Mouse (Mus musculus) kidney, postnatal 36 days (tissue): ENCODE results near the gene Cry2.

ENCODE experiments used
- DNase-seq, 2 experiments: peaks; one replicate each; pipeline ENCODE4 v3.0.0; 2021 to 2022; ENCODE audit warnings: mixed read lengths in 2 of 2

Gene Cry2

DNA sequence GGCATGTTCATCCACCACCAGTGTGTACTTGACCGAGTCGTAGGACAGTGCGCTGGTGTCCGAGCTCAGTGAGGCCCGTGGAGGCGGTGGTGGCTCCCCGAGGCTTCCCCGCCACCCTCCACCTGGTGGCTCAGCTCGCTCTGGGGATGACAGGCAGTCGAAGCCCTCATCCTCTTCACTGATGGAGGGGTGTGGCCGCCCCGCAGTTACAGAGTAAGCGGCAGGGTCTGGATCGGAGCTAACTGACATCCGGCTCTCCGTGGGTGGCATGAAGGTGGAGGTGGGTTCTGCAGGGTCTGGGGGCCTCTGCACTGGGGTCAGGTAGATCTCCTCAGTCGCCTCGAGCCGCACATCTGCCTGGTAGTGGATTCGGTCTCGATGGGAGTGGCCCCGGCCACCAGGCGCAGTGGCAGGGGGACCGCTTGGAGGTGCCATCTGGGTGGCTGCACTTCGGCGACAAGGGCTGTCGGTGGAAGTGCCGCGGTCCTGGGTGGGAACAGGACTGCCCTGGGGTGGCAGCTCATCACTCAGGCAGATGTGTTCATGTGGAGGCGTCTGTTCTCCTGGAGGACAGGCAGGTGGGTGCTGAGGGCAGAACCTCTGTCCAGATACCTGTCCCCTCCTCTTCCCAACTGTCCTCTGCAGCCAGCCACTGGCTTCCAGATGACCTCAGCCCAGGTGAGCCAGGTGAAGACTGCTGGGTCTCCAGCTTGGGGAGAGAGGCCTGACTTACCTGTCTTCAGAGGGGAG, 46.8 kb downstream of the Cry2 start:
- DNase-seq, result no peak

DNA sequence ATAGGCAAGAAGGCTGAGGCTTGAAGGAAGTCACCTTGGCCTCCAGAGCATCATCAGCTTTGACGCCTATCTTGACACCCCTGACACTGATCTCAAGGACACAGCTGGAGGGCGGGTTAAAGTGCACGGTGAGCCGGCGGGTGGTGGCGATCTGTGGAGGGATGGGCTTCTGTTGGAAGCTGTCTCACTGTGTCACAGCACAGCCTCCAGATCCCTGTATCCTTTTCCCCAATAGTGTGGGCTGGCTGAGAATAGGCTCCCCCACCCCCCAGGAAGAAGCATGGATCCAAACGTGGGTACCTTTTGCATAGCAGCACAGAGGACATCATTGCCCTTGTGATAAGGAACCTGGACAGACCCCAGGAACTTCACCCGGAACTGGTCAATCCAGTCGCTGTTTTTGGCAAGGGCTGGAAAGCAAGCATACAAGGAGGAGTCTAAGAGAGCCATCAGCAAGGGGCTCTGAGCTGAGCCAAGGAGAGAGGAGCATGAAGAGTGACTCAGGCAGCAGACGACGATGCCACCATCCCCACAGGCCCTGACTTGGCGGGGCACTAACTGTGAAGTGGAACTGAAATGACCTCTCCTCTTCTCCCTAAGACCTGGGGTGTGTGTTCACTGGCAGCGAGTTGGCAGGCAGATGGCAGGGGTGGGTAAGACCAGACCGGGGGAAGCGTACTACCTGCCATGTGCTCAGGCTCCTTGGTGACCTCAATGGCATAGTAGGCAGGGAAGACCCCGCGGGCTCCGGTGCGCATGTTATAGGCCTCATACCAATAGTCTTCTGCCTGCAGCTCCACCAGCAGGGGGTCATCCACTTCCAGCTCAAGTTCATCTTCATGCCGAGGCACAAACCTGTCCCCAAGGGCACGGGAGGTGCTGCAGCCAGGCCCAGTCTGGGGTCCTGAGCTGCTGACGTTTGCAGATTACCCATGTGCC, 48.5 kb downstream of the Cry2 start:
- no peak for DNase-seq

DNA sequence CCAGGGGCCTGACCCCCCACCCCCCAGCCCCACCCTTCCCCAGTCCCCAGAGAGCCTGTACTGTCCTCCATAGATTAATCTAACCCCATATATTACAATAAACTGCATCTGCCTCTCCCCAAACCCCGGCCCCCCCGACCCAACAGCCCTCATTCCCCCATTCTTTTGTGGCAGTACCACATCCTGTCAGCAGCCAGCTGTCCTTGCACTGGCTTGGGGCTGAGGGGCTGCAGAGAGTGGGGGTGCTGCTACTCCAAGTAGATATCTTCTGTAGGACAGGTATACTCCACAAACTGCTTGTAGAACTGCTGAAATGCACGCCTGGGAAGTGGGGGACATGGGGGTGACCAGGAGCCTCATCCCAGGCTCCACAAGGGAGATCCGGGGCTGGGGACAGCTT, 49.7 kb downstream of the Cry2 start:
- DNase-seq, result no peak

DNA sequence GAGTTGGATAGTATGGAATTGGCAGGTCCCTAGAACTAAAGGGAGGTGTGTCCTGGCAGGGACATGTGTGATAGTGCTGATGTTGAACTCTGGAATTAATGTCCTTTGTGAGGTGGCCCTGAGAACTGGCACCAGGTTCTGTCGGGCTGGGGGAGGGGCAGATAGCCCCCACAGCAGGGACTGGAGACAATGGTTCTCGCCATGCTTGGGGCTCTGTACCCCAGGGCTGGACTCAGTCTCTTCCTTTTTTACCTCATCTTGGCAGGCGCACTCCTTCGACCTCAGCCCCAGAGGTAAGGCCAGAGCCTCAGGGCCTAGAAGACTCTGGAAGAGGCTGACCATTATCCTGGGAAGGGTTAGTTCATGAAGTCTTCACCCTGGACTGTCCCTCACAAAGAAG, 51.1 kb downstream of the Cry2 start:
- DNase-seq, result no peak

DNA sequence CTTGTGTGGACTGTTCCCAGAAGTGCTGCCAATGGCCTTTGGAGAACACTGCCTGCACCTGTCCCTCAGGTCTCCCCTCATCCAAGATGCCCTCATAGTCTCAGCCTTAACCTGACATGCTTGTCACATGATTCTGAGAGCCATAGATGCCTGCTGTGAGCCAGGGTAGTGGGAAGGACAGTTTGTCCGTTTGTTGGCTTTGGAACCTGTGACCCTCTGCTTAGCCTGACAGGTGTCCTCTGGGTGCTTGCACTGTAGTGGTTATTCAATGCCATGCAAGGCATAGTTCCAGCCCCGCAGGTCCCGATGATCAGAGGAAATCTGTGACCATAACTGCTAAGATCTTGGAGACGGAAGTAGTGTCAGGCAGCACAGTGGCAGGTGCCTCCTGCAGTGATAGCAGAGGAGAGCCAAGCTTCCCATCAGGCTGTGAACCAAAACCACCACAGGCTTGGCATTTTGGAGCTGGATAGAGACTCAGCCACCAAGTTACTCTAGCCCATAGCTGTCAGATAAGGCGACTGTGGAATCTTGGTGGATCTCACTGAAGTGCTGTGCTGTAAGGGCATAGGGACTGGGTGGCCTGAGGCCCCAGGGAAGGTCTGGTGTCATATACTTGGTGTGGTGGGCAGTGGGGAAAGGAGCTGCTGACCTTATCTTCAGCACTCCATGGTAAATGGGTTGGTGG, 51.8 kb downstream of the Cry2 start, which contains the start of gene 1700029I15Rik:
1700029I15Rik (plus strand) TSS at position 638 of the 688 bp plus-strand sequence.
- DNase-seq, result no peak

DNA sequence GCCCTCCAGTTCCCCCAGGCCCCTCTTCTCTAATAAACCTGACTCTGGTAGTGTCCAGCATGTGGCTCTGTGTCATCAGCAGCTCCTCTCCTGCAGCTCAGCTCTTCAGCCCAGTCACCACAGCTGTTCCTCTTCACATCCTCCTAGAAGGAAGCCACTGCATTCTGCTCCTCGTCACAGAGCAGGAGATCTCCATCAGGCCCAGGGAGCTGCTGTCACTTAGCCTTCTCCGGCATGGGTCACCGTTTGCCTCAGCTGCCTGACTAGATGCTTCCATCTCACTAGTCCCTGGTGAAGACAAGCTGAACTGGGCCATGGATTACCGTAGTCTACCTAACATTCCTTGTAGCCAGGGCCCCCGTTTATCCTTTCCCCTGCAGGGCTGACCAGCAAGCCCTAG, 52.7 kb downstream of the Cry2 start:
- no peak for DNase-seq

DNA sequence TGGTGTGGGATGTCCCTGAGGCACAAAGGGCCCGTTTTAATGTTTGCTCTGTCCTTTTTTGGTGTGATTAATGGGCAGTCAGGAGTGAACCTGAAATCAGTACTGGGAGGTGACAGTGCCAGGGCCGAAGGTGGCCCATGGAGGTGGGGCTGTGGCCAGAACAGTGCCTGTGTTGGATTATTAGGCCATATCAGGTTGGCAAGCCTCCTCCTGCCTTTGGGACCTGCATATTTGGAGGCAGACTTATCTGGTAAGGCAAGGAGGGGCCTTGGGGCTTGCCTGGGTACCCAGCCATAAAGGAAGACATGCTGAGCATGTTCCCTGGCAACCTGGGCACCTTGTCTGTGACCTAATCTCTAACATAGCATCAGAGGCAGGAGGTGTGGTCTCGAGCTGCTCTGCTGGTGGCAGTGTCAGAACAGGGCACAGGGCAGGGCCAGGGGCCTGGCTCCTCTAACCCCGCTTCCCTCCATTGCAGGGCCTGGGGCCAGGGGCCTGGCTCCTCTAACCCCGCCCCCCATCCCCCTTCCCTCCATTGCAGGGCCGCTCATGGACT, 53.3 kb downstream of the Cry2 start:
- DNase-seq, result no peak

DNA sequence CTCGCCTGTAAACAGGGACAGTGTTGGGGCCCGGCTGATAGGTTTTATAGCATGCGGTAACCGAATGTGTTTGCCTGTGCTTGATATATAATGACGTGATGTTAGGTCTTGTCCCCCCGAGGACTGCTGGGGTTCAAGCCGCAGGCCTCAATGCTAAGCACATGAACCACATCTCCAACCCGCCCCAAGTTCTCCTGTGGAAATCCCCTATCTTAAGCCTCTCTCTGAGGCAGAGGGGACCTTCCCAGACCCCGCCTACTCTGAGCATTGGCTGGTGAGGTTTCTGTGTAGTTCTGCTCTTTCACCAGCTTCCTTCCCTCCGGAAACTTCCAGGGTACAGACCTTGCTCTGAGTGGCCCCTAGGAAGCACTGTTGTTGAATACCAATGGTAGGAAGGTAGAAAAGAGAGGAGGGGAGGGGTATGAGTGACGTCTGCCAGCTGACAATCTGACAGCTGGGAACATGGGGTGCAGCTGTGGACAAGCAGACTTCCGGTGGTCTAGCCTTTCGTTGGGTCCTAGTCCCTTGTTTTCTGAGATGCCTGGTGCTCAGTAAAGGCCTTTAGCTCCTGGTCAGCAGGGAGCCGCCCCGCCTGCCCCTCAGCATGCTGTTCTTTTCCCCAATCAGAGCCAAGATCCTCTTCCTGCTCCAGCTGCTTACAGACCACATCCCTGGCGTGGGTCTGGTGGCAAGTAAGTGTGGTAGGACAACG, 53.9 kb downstream of the Cry2 start:
- DNase-seq, result no peak

DNA sequence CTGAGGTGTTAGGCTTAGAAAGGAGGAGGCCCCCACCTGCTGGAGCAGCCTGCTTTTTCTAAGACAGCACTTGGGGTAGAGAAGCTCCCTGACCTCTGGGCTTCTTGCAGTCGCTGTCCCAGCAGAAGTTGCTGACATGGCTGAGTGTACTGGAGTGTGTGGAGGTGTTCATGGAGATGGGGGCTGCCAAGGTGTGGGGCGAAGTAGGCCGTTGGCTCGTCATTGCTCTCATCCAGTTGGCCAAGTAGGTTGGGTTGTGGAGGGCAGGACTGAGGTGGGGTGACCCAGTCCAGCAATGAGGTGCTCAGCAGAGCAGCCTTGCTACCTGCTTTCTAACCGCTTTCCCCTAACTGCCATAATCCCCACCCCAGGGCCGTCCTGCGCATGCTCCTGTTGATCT, 56.5 kb downstream of the Cry2 start:
- DNase-seq, result no peak

DNA sequence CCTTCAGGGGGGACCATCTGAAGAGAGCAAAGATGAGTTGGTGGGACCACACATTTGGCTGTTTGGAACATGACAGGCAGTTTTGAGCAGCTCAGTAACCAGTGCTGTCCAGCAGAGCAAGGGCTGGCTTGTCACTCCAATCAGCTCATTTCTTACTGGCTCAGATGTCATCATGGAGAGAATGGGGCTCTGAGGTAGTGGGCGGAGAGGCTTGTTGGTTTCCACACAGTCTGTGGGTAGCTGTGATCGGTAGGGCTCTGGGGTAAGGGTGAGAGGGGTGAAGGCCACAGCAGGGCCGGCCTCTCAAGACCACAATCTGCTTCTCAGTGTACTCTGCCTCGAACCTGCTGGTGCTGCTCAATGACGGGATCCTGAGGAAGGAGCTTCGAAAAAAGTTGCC, 57.5 kb downstream of the Cry2 start:
- DNase-seq, result no peak

DNA sequence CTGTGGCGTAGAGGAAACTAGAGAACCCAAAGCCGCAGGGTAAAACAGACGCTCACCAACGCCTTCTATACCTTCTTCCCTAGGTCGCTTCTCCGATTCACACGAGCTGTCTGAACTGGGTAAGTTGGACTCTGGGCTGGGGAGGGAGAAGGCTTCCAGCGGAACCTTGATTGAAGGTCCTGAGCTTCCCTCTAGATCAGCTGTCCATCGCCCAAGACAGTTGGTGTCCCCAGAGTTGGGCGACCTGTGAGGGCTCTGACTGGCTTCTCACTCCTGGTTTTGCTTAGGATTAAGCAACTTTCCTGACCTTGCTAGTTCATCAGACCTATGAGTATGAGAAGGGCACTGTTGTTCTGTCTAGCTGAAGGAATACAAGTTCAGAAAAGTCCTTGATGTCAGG, 58.1 kb downstream of the Cry2 start:
- no peak for DNase-seq

DNA sequence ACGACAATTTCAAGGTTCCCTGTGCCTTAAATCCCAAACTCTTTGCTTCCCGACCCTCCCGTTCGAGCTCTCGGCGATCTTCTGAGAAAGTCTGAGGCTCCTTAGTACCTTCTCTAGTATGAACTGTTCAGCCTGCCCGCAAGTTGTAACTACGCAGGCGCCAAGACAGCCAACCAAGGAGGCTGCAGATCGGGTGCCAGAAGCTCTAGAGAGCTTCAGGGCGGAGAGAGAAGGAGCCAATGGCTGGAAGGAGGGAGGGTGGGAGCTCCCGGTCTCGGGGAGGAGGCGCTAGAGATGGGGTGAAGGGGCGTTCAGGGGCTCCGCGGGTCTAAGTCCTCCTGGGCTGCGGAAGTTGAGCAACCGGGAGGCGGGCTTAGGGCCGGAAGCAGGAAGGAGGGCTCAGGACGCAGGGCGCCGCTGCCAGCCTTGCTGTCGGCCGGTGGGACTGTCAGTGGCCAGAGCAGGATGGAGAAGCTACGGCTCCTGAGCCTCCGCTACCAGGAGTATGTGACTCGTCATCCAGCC, 58.7 kb downstream of the Cry2 start:
- DNase-seq, result peak; percentile 96 to 99

DNA sequence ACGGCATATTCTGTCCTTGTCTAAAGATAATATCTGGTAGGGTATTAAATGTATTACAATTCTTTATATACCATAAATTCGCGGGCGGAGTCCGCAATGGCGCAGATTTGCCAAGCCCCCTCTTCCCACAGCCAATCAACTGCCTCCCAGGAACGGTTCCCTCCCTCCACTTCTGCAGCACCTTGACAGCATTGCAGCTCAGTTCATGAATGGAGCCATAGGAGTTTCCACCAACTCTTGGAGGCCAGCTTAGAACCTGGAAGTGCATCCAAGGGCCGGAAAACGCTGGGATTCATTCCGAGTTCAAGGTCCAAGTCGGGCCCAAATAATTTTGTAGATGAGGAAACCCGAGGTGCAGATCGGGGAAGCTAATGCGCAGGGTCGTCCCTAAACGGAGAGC, 59.3 kb downstream of the Cry2 start, which contains the start of the genes Pex16 and Large2:
Pex16 (plus strand) TSS at position 163 of the 400 bp plus-strand sequence.
Large2 (minus strand) TSS at position 356 of the 400 bp plus-strand sequence.
- peak; percentile 47 to 59 for DNase-seq

DNA sequence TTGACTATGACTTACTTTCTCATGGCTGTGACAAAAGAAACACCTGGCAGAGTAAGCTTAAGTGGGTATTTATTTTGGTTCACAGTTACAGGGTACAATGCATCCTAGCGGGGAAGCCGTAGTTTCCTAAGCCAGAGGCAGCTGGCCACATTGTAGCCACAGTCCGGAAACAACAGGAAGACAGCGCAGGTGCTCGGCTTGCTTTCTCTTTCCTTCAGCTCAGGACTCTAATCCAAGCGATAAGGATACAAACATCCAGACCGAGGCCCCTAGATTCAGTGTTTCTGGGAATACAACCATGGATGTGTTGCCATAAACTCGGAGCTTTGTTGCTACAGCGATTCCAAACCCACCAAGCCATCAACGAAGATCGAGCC, 60.4 kb downstream of the Cry2 start:
- no peak for DNase-seq

DNA sequence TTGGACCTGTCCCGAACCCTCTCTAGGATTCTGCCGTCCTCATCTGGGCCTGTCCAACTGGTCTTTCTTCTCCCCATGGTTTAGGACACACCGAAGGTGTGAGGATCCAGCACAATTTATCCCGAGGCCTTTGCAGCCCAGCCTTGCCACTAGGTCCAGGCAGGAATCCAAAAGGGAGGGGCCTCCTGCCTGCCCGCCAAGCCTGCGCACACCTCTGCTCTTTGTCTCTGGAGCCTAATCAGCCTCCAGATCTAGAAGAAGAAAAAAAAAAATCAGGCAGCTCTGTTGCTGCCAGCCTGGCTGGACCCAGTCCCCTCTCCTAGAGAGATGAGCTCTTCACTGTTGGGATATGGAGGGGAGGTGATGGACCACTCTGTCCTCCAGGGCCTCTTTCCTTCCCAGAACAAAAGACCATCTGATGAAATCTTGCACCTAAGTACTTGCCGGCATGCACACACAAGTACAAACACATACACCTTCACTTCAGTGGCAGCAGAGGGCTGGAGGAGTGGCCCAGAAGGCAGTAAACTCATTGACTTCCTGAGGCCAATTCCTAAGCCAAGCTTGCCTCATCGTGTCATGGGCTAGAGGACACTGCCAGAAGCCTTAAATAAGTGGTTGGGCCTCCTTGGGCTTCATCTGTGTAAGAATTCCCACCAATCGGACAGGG, 60.9 kb downstream of the Cry2 start:
- DNase-seq, result peak; percentile 90

DNA sequence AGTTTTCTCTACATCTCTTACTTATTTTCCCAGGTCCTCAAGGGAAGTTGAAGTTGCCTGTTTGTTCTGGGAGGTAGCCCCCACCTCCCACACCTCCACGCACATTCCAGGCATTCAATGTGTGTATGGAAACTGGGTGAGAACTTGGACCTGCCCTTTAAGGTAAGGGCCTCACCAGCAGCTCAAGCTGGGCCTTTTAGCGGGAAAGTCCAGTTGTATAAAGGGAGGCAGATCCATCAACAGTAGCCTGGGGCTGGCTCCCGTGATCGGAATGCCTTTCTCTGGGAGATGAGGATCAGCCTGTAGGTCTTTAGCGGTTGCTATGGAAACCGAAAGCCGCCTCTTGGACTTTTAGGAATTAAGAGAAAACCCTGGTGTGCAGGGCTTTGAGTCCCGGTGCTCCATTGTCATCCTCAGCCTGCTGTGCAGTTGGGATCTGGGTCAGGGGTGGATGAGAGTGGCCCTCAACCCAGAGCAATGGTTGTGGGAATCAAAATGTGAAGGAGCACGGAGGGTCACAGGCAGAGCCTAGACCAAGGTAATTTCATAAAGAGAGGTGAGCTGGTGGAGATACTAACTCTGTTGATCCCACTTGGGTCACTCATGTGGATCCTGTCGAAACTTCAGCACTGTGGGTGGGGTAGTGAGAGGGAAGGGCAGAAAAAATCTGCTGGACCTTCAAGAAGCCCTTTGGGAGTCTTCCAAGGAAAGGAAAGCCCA, 61.7 kb downstream of the Cry2 start:
- DNase-seq, result peak; percentile 38

DNA sequence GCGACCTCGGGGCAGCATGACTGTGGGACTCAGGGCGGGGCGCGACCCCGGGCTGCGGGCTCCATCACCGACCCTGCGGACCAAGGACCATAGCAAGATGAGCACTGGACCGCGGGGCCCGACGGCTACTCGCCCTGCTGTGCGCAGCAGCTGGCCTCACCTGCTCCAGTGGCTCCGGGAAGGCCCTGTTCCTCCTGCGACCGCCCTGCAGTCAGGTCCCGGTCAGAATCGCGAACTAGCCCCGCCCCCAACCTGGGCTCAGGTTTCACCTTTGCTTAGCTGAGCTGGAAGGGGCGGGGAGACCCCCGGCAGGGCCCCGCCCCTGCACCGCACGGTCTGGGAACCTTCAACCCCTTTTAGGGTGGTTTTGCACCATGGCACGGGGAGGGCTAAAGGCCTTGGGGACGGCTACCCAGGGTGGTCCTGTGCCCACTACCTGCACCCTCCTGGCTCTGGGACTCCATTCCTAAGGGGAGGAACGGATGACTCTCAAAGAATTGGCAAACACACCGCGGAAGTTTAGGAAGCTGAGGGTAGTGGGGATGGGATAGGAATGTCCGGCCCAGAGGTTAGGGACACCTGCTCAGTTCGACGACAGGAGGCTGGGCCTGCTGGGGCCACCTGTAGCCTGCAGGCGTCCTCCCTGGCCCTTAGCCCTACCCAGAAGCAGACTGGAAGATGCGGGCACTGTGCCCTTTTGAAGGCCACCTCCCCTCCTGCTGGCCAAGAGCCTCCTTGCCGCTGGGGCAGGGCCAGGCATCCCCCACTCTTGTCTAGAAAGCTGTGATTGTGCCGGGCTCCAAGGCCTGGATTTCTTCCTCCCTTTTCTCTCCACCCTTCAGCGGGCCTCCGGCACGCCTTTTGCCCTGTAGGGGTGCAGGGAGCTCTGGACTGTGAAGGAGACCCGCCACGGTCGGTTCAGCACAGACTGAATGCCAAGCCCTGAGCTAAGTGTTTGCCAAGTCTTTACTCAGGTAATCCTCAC, 62.7 kb downstream of the Cry2 start:
- DNase-seq, result peak; percentile 96 to 97

DNA sequence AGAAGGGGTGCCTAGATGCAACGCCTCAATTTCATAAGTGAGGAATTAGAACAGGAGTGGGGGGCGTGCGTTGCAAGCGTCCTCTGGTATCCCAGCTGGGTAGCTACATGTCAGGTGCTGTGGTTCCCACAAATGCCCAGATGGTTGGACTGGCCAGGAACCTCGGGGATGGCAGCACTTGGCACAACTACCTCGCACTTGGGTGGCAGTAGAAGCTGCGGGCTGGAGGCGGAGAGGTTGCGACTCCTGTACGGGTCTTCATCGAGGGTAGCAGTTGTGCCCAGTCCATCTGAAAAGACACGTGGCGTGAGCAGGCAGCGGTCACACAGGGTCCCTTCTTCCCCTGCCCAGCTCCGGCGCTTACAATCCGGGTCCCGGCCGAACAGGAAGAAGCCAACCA, 63.5 kb downstream of the Cry2 start:
- peak in 1 of 2 experiments; percentile 36 for DNase-seq

DNA sequence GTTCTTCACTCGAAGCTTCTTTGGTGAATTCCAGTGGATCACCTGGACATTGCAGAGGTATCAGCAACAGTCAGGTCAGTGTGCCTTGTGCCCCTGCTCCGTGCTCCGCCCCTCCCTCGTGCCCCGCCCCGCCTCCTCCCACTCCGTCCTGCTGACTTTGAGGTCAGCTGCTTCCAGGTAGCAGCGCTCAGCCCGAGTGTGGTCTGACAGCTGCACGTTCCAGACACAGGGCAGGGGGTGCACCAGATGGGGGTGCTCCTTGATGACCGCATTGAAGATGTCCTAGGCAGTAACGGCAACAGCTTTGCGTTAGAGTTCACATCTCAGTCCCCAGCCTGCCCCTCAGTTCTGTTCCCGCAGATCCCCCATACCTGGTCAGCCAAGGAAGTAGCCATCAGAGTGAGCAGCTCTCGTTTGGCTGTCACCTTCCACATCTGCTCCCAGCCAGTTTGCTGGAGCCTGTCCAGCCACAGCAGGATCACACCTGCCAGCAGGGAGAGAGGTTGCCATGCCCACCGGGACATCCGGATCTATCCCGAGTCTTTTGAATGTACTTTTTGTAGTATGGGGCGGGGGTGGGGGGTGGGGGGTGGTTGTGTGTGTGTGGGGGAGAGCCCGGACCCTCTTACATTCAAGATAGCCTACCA, 66.3 kb downstream of the Cry2 start:
- peak; percentile 49 to 74 for DNase-seq
